Mouse (Mus musculus) limb, embryonic 14.5 days (tissue): ENCODE results near the gene Trpc6. TPM values are rescaled to one million over a fixed set of nuclear protein-coding genes. Genes with fewer than 3 reads are reported as not detected.

Experiments
- ATAC-seq: fragments of 200-750 bp; cut with Nextera tagmentation; 2 replicates; pipeline ENCODE4 v1.8.0; 2017; ENCODE audit warnings: low read depth, moderate number of reproducible peaks, moderate TSS enrichment; ENCODE audit not compliant: low FRiP score
- DNase-seq: peaks from one replicate; pipeline ENCODE4 v3.0.0-alpha.2; 2015; ENCODE audit warnings: low spot score
- H3K27ac ChIP-seq: fragments of 300-500 bp; sonication (generic); replicated peaks from 2 replicates; pipeline ENCODE4 v1.5.1; 2014; ENCODE audit warnings: low read depth, mild to moderate bottlenecking, low read length, moderate library complexity, mixed read lengths
- H3K27me3 ChIP-seq: fragments of 300-500 bp; sonication (generic); 2 replicates; pipeline ENCODE4 v1.6.1; 2014; ENCODE audit warnings: low read length, mixed read lengths; ENCODE audit not compliant: control insufficient read depth, insufficient read depth
- H3K36me3 ChIP-seq: fragments of 300-500 bp; sonication (generic); 2 replicates; pipeline ENCODE4 v1.6.1; 2014; ENCODE audit warnings: mild to moderate bottlenecking, low read length, moderate library complexity, mixed read lengths; ENCODE audit not compliant: control insufficient read depth, insufficient read depth
- H3K4me1 ChIP-seq: fragments of 300-500 bp; sonication (generic); 2 replicates; pipeline ENCODE4 v1.6.1; 2014; ENCODE audit warnings: antibody characterized with exemption, low read length, mixed read lengths; ENCODE audit not compliant: control insufficient read depth, insufficient read depth
- H3K4me2 ChIP-seq: fragments of 300-500 bp; sonication (generic); replicated peaks from 2 replicates; pipeline ENCODE4 v1.6.1; 2014; ENCODE audit warnings: low read depth, mild to moderate bottlenecking, low read length, moderate library complexity; ENCODE audit not compliant: severe bottlenecking
- H3K4me3 ChIP-seq: fragments of 300-500 bp; sonication (generic); replicated peaks from 2 replicates; pipeline ENCODE4 v1.5.1; 2014; ENCODE audit warnings: low read length
- H3K9ac ChIP-seq: fragments of 300-500 bp; sonication (generic); 2 replicates; pipeline ENCODE4 v1.6.1; 2014; ENCODE audit warnings: mild to moderate bottlenecking, low read depth, low read length, moderate library complexity; ENCODE audit not compliant: severe bottlenecking
- H3K9me3 ChIP-seq: fragments of 300-500 bp; sonication (generic); 2 replicates; pipeline ENCODE4 v1.6.1; 2016; ENCODE audit warnings: low read length; ENCODE audit not compliant: control insufficient read depth
- POLR2A ChIP-seq: fragments of 200-500 bp; IDR thresholded peaks from 2 replicates; pipeline ENCODE4 v1.8.0; 2012; ENCODE audit warnings: inconsistent platforms, mild to moderate bottlenecking, moderate library complexity, borderline replicate concordance; ENCODE audit not compliant: insufficient read depth, insufficient read length; ENCODE audit errors: extremely low read depth
- WGBS: fragments of 180-500 bp; shearing (Covaris S2); extraction: QIAGEN DNeasy Blood & Tissue Kit; methylation state at CpG from one replicate; pipeline ENCODE4 v1.1.7; 2014; 5-methylcytosine and 5-hydroxymethylcytosine counted together
- polyA plus RNA-seq, 2 experiments: library from polyadenylated mRNA; depleted of rRNA in 1 of 2; stranded (reverse) in 1 of 2; unstranded in 1 of 2; fragments of >200 nt; fragmentation: Nextera tagmentation in 1 of 2; extraction: Ambion mirVana in 1 of 2; gene quantifications; 2 replicates each; pipeline versions ENCODE4 v1.2.1 to v1.2.3; 2012 to 2014

Trpc6 gene
- polyA plus RNA-seq, 2 experiments: 0.50 to 0.58 TPM

DNA sequence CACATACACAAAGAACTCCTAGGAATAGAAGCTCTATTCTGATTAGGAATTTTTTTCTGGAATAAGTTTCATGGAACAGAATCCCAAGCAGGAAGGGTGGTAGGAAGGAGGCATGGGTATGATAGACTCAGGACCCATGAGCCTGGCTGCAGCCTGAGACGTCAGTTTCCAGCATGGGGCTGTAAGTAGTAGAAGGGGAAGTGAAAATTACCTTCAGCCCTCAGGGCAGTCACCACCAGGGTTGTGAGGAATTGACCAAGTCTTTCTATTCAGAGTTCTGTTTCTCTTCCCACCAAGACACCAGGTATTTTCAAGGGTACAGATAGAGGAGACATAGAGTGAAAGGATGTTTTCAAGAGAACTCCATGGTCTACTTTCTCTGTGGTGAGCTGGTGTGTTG lies 129.0 kb downstream of the Trpc6 start:
- Histone ChIP-seq H3K27ac (no peak overlapping the region), H3K36me3 (no peaks in the 10 kb centered on the region), H3K9ac (no peak overlapping the region)

DNA sequence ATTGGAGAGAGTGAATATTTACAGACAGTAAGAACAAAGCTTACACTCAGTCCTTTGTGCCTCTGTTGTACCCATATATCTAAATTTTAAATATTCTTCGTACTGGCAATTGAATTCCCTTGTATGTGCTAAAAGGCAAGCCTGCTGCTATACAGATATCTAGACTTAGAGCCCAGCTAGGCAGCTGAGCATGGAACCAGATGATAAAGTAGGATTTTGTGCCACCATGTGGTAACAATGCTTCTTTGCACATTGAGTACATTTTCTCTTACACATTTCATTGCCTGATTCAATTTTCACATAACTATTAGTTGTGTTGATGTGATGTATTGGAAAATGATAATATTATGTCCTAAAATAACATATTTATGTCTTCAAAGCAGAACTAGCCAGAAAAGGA lies 132.7 kb downstream of the Trpc6 start:
- DNase-seq (peak; percentile 53), ATAC-seq (no peak)
- H3K4me2 ChIP-seq: no peak overlapping the region
- H3K27me3 ChIP-seq: no peaks in the 10 kb centered on the region
- 68% methylated on average over 1 of the region's 1 CpGs for WGBS
- H3K36me3 ChIP-seq: no peaks in the 10 kb centered on the region
- no peak overlapping the region for H3K4me3 ChIP-seq
- H3K4me1 ChIP-seq: no peaks in the 10 kb centered on the region
- TF ChIP-seq POLR2A: no peak
- H3K9ac ChIP-seq: no peak overlapping the region
- no peak overlapping the region for H3K27ac ChIP-seq
- no peaks in the 10 kb centered on the region for H3K9me3 ChIP-seq

More for the DNA sequence above, 129.0 kb downstream of the Trpc6 start:
- H3K9me3 ChIP-seq: no peaks in the 10 kb centered on the region
- no peak for ATAC-seq
- no peak for TF ChIP-seq POLR2A
- H3K4me3 ChIP-seq: no peak overlapping the region
- H3K27me3 ChIP-seq: no peaks in the 10 kb centered on the region
- no peak for DNase-seq
- H3K4me1 ChIP-seq: no peaks in the 10 kb centered on the region
- no peak overlapping the region for H3K4me2 ChIP-seq
- 38% methylated on average over 1 of the region's 1 CpGs for WGBS

DNA sequence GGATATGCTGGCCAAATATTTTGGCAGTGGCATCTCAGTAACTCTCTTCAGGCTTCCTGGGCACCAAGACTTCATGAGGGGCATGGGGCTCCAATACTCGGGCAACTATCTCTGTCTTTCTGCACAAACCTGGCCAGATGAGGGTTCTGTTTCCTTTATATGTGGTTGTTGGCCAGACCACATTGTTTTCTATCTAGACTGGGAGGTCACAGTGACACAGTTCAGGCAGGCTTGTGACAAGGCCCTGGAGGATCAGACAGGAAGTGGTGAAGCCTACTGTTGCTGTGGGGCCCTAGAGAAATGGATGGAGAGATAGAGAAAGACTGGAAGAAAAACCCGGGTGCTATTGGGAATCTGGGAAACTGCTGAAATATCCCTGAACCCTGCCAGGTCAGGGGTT lies 149.2 kb downstream of the Trpc6 start:
- no peaks in the 10 kb centered on the region for H3K9me3 ChIP-seq
- ATAC-seq: no peak
- no peak overlapping the region for H3K4me2 ChIP-seq
- no peak overlapping the region for H3K9ac ChIP-seq
- 79% methylated on average over 2 of the region's 2 CpGs for WGBS
- no peaks in the 10 kb centered on the region for H3K4me1 ChIP-seq
- H3K27ac ChIP-seq: no peak overlapping the region
- no peak overlapping the region for H3K4me3 ChIP-seq
- DNase-seq: no peak
- H3K27me3 ChIP-seq: no peaks in the 10 kb centered on the region
- no peak for TF ChIP-seq POLR2A
- H3K36me3 ChIP-seq: no peaks in the 10 kb centered on the region

GRCm38 (mm10) chr9:8700669-8701068 lies 156.7 kb downstream of the Trpc6 start:
- WGBS: 27% methylated on average over 5 of the region's 5 CpGs
- H3K4me3 ChIP-seq: no peak overlapping the region
- no peaks in the 10 kb centered on the region for H3K27me3 ChIP-seq
- H3K36me3 ChIP-seq: no peaks in the 10 kb centered on the region
- TF ChIP-seq POLR2A: no peak
- no peaks in the 10 kb centered on the region for H3K4me1 ChIP-seq
- H3K9me3 ChIP-seq: no peaks in the 10 kb centered on the region
- no peak overlapping the region for H3K4me2 ChIP-seq
- DNase-seq: peak; percentile 91
- no peak overlapping the region for H3K9ac ChIP-seq
- H3K27ac ChIP-seq: no peak overlapping the region
- ATAC-seq: peak; percentile 65; the same call in 1 of the 2 replicates

GRCm38 (mm10) chr9:8703516-8703915 lies 159.6 kb downstream of the Trpc6 start:
- no peaks in the 10 kb centered on the region for H3K36me3 ChIP-seq
- no peak for TF ChIP-seq POLR2A
- DNase-seq (no peak), ATAC-seq (no peak)
- no peaks in the 10 kb centered on the region for H3K27me3 ChIP-seq
- H3K9ac ChIP-seq: no peak overlapping the region
- no peak overlapping the region for H3K4me3 ChIP-seq
- no peaks in the 10 kb centered on the region for H3K9me3 ChIP-seq
- H3K4me1 ChIP-seq: no peaks in the 10 kb centered on the region
- H3K4me2 ChIP-seq: no peak overlapping the region
- WGBS: 55% methylated on average over 1 of the region's 1 CpGs
- H3K27ac ChIP-seq: no peak overlapping the region

DNA sequence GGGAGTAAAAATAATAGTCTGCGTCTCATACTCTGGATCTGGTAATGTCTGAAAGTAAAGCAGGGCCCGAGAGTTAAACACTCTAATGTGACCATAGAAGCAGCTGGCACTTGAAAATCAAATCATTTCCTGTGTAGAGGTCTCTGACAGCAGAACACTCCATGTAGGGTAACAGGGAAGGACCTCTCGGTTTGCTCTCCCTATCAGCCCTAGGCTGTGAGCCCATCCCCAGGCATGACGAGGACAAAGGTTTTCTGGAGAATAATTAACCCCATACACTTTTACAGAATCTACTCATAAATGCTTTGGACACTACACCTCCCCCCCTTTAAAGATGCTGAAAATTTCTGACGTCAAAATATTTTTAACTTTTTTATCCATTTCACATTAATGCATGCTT lies 160.0 kb downstream of the Trpc6 start:
- no peak for ATAC-seq
- DNase-seq: no peak

More for the DNA sequence above, 160.0 kb downstream of the Trpc6 start:
- Histone ChIP-seq H3K9me3 (no peaks in the 10 kb centered on the region), H3K4me2 (no peak overlapping the region), H3K27me3 (no peaks in the 10 kb centered on the region), H3K27ac (no peak overlapping the region), H3K36me3 (no peaks in the 10 kb centered on the region), H3K9ac (no peak overlapping the region), H3K4me1 (no peaks in the 10 kb centered on the region), H3K4me3 (no peak overlapping the region)
- no peak for TF ChIP-seq POLR2A
- 41% methylated on average over 5 of the region's 5 CpGs for WGBS
